Mouse (Mus musculus): ENCODE data around the gene Dock8.

Gene Dock8

DNA sequence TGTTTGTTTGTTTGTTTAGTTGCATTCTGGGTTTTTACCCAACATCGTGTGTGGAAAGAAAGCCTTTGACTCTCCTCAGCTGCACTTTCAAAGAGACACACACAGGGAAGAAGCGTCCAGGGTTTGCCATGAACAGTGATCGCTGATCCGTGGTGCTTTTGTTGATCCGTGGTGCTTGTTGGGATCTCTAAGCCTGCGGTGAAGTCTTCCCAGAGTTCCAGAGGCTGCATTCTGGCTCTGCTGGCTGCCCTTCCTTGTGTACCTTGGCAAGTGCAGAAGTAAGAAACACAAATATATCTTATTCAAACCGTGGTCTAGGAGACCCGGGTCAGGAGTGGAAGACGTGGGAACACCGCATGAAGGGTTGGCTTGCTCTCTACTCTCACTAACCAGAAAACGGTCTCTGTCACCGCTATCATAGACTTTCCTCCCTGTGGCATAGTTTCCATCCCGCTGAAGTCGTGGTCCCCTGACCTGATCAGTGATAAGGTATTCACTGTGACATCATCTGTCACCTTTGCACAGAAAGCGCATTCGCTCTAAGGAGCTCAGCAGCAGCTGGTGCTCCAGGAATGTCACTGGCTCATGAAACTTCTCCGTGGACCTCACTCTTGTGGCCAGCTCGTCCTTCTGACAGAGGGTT is 112.4 kb downstream of the Dock8 start:
- in situ Hi-C loops (cut with MboI, MseI): no loop called here

DNA sequence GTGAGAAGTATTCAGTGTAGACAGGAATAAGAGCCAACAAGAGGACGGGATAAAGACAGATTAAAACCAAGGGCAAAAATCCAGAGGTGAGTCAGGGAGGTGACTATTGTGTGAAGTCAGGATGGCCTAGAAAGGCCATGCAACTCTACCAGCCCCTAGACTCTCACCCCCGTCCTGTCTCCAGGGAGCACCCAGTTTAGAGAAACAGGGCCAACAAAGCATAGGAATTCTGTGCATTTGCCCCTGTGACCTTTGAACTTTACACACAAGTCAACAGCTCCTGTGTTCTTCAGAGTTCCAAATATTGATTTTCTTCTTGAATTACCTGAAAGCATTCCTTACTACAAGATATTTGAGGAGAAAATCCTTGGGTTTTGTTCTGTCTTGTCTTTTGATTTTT is 117.6 kb downstream of the Dock8 start:
- in situ Hi-C loops (cut with MboI, MseI): no loop called here

DNA sequence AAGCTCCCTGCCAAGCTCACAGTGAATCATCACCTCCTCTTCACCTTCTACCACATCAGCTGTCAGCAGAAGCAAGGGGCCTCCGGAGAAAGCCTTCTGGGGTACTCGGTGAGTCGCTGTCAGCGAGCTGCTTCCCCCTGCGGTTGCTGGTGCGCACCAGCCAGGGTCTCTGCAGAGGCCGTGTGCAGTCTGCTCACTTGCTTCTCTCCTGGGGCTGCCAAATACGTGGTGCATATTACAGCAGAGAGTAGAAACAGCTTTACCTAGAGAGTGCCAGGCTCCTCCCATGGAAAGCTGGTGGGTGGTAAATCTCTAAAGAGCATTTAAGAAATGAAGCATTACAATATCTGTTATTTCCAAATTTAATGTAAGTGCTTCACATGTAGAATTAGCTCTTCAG is 123.1 kb downstream of the Dock8 start:
- in situ Hi-C loops (cut with MboI, MseI): no loop called here

DNA sequence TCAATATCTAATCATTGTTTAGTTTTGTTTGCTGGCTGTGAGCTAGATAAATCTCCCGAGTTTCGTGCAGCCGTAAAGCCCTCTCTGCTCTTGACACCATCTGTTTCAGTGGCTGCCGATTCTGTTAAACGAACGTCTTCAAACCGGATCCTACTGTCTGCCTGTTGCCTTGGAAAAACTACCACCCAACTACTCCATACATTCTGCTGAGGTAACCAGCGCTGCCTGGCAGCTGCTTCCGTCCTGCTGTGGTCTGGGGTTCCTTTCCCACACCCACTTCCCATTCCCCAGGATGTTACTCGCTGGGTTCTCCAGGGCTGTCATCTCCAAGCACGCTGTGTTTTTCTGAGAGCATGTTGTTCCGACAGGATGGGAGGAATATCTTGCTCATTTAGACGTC is 123.7 kb downstream of the Dock8 start:
- in situ Hi-C loops (cut with MboI, MseI): no loop called here

DNA sequence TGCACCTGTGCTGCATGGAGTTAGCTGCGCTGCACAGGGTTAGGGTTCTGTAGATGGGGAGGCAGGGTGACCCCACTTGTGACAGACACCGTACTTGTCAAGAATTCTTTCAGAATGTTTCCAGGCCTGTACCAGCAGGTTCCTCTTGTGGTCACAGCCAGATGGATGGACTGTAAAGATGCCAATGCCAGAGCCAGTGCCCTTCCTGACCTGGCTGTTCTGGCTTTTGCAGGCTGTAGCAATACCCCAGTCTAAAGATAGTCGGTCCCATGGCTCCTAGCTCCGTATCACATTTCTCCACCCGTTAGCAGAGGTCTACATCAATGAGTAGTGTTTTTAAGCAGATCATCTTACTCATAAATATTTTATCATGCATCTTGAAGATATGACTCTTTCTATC is 124.1 kb downstream of the Dock8 start:
- in situ Hi-C loops (cut with MboI, MseI): no loop called here

DNA sequence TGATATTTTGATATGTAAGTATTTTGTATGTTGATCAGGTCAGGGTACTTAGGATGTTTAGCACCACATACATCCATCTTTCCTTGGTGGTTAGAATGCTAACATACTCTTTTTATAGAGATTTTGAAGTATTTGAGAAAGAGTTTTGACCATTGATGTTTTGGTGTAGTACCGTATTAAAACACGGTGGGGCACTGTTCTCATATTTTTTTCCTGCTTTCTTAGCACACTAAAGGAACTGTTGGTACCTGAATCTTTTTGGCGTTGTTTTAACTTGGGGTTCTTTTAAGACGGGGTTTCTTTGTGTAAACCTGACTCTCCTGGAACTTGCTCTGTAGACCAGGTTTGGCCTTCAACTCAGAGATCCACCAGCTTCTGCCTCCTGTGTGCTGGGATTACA is 133.0 kb downstream of the Dock8 start:
- in situ Hi-C loops (cut with MboI, MseI): no loop called here

DNA sequence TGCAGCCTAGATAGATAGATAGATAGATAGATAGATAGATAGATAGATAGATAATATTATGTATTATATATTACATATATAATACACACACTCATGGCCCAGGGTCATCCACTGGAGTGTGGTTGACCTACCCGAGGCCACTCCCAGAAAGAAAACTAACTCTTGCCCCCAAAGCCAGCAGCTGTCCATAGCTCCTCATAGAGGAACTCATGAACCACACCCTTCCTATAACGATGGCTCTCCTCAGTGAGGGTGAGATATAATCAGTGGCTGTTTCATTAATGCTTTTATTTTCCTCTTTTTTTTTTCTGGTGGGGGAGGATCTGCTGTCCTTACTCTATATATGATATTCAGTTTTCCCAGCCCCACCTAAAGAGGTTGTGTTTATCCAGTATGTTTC is 134.6 kb downstream of the Dock8 start:
- in situ Hi-C loops (cut with MboI, MseI): no loop called here

DNA sequence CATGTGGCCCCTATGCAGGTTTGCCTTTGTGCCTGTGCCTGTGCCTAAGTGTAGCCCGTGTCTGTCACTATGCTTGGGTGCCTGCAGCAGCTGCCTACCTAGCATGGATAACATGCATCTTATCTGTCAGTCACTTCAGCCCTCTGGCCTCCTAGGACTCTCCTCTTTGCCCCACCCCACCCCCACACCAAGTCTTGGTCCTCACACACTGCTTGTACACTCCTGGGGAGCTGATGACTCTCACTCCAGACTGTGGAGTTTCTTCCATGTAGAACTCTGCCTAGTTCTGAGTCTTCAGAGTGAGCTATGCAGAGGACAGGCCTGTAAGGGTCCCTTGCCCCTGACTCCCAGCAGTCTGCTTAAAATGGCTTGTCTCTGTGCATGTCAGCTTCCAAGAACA is 136.8 kb downstream of the Dock8 start:
- in situ Hi-C loops (cut with MboI, MseI): no loop called here

DNA sequence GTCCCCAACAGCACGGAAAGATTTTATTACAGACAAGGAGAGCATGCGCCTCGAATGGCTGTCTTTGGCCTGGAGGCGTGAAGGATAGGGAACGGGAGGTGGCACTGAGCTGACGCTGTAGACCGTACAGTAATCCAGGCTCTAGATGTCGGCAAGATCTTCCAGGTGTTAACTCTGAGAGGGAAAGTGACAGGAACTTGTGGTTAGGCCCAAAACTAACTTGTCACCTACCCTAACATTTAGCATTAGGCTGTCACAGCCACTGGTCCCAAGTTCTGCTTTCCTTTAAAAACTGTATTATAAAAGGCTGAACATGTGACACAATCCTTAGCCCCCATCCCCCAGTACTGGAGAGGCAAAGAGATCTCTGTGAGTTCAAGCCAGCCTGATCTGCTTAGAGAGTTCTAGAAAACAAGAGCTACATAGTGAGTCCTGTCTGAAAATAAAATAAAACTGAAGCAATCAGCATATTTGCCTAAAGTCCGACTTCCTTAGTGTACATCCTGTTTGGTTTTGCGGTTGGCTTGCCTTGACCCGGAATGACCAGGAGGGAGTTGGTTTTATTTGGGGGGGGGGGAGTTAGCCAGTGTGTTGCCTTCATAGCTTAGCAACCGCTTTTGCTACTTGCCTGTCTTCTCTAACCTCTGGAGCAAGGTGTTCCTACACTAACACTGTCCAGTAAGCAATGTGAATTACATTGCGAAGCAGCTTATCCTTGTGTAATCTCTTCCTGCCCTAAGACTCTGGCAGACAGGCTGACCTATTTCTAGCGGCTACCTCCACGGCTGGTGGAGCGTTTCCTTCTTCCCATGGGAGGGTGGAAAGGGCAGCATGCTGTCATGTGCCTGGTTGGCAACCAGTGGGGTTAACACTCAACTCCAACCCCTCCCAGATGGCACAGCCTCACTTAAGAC is 138.8 kb downstream of the Dock8 start:
- in situ Hi-C loops (cut with MboI, MseI): no loop called here

DNA sequence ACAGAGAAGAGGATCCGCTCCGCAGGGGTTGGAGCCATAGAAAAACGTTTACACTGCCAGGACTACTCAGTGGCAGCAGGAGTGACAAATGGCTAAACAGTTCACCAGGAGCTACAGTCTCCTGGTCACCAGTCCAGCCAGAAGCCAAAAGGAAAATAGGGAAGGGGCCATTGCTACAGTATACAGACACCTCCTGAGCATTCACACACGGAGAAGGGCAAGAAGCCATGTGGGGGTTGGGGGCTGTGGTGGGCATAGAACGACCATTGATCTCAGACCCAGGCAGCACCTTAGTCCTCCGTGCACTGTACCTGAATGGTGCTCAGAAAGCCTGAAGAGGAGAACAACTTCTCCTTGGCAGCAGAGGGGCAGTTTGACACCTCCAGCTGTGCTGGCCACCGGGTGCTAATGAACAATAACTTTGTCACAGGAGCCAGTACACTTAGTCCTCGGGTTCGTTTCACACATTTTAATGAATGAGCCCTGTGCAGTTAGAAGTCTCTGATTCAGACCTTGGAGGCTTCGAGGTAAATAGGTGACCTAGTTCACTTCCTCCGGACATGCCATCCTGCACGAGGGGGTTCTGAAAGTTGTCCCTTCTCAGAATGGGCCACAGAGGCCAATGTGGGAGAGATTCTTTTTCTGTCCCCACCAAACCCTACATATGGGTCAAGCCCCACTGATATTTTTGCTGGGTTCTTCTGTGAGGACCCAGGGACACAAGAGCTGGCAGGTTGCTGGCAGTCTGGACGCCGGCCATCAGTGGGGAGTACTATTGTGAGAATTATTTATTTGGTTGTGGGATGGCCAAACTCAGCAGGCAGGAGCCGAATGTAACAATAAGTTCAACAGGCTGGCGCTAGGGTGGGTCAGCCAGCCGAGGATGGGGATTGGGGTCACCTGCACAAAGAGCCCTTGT is 145.0 kb downstream of the Dock8 start:
- in situ Hi-C loops (cut with MboI, MseI): loop anchor here (5.0 kb wide), 1 partner anchor 33 kb away; no protein-coding TSS in a partner anchor

DNA sequence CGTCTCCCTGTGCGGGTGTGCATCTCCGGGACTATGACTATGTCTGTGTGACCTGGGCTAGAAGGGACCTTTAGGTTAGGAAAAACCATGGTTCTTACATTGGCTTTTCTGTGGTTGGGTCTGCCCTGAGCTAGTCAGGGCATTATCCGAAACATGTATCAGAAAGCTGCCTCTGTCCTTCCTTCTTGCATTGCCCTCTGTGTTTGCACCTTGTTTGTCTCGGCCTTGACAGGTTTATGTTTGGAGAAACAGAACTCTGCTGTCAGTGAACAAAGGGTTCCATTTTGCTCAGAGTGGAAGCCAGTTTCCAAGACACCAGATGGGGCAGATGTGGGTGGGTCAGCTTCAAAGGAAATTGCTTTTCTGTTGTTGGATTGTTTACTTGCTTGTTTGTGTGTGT is 145.8 kb downstream of the Dock8 start:
- in situ Hi-C loops (cut with MboI, MseI): no loop called here

DNA sequence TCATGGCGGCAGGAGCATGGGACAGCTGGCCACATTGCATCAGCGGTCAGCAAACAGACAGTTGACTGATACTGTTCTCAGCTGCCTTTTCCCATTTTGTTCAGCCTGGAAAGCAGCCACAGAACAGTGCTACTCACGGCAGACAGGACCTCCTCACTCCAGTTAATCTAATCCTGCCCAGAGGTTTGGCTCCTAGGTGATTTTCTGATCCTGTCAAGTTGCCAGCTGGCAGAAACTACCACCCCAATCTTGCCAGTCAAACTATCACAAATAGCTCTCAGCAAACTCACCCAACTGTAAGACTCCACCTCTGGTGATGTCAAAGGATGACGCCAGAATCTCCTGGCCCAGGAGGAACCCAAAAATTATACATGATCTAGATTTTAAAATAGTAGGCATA is 146.8 kb downstream of the Dock8 start:
- in situ Hi-C loops (cut with MboI, MseI): no loop called here

DNA sequence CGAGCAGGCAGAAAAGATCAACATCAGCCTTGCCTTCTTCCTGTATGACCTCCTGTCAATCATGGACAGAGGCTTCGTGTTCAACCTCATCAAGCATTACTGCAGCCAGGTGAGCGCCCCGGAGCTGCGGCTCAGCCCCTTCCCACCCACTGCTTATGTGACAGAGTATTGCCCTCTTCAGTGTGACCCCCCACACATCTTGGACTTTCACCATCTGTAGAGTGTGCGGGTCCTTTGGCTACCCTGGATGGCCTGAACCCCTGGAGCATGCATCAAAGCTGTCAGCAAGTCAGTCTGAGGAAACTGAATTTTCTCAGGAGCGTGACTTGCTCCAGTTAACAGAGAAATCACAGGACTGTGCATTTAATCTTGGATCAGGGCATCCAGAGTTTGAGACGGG is 150.5 kb downstream of the Dock8 start:
- in situ Hi-C loops (cut with MboI, MseI): no loop called here

DNA sequence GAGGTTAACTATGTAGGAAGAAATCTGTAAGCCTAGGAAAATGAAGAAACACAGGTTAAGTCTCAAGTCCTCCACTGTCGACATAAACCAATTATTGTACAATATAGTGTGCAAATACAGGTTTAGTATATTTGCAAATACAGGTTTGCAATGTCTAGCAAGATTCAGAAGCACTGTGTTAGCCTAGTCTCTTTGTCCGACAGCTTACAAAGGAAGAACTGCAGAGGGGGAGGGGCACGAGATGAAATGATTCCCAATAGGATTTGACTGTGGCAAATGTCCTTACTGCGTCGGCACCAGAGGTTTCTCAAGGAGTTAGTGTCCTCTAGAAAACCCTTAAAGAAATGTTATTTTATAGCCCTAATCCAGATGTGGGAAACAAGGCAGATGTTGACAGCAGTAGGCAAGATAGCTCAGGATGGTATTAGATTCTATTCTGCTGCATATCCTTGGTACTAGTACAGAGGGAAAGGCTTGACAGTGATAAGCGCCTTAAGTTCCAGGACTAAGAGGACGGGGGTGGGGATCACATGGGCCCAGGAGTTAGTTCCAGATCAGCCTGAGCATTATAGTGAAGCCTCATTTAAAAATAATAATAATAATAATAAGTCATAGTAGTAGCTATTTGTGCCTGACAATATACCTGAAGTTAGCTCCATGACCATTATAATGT is 155.3 kb downstream of the Dock8 start:
- in situ Hi-C loops (cut with MboI, MseI): no loop called here

DNA sequence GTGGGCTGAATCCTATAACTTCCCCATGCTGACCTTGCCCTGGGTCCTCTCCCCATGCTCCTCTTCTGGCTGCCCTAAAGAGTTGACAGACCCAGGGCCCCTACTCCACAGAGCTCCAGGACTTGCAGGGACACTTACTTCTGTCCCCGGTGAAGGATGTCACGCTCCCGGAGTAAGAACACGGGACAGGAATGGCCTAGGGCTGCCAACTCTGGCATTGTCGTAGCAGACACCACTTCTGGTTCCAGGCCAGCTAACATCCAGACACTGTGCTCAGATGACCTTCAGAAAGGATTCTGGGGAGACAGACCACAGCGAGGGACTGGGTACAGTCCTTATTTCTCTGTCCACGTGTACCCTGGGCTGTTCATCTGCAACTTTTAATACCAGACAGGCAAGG is 155.9 kb downstream of the Dock8 start:
- in situ Hi-C loops (cut with MboI, MseI): no loop called here

DNA sequence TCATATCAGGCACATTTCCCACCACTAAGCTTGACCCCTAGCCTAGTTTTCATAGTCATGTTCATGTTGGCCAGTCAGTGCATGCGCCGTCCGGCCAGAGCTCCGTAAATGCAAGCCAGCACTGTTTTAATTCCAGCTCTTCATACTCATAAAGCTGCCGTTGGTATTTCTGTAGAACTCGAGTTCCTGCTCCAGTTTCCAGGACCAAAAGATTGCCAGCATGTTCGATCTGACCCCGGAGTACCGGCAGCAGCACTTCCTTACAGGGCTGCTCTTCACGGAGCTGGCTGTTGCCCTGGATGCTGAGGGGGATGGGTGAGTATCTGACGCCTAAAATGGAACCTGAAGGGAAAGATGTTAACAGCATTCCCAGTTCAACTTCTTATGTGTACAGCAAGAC is 156.4 kb downstream of the Dock8 start:
- in situ Hi-C loops (cut with MboI, MseI): no loop called here

DNA sequence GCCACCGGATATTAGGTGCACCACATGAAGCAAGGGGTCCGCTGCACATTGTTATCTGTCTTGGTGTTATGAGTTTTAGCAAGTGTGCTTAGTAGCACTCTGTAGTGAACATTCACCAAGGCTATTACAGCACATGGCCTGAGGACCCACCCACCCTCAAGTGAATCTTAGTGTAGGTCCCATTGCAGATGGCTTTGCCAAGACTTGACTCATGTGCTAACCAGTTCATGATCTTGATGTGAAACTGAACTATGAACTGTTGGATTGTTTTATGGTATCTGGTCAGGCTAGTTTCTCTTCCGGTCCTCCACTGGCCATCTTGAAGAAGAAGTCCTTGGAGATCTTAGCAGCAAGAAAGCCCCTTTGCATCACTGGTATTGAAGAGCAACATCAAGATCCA is 162.9 kb downstream of the Dock8 start:
- in situ Hi-C loops (cut with MboI, MseI): no loop called here

DNA sequence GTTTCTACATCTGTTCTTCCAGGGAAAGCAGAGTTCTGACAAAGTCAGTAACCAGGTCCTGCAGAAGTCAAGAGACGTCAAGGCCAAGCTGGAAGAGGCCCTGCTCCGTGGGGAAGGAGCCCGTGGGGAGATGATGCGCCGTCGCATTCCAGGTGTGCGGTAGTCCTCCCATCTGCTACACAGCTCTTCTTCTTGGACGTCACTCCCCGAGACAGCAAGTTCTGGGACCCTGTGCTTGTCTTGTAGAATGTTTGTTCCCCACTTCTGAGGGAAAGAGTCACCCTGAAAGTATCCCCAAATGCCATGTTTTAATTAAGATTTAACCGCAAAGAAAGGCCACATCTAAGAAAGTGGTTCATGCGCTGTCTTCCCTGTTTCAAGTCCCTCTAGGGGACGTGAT is 164.1 kb downstream of the Dock8 start:
- in situ Hi-C loops (cut with MboI, MseI): no loop called here

DNA sequence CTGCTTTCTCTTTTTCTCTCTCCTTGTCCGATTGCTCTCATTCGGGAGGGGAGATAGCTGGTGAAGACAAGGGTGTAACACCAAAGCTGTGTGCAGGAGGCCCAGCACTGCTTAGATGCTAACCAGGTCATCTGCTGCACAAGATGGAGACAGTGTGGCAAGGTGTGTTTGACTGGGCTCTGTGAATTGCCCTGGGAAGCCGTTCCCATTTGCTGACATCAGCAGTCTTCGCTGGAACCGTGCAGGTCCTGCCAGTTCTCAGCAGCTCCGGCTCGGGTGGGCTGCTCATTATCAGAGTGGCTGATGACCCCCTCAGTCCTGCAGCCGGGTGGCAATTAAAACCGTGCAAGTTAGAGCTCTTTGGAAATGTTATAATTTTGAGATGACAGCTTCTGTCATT is 167.1 kb downstream of the Dock8 start:
- in situ Hi-C loops (cut with MboI, MseI): no loop called here

DNA sequence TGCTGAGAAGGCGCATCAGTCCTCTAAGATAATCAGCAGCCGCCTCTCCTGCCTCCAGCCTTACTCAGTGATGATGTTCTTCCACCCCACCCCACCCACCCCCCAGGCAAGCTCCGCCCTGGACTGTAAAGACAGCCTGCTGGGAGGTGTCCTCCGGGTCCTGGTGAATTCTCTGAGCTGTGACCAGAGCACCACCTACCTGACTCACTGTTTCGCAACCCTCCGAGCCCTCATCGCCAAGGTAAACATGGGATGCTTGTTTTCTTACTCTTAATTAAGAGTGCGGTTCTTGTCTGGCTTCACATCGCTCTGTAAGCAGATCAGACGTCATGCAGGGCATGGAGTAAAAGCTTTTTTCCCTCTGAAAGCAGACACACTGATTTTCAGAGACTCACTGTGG is 172.1 kb downstream of the Dock8 start:
- in situ Hi-C loops (cut with MboI, MseI): no loop called here

DNA sequence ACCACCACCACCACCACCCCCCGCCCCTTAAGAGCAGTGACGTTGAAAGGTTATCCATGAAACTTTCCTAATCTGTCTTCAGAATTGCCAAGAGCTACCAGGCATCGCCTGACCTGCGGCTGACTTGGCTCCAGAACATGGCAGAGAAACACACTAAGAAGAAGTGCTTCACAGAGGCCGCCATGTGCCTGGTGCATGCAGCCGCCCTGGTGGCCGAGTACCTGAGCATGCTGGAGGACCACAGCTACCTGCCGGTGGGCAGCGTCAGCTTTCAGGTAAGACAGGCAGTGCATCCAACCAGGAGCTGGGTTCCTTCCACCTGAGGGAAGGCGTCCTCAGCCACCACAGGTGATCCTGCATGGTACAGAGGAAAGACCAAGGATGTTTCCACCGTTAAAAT is 177.4 kb downstream of the Dock8 start:
- in situ Hi-C loops (cut with MboI, MseI): loop anchor here (5.0 kb wide), 1 partner anchor 34 kb away; no protein-coding TSS in a partner anchor

DNA sequence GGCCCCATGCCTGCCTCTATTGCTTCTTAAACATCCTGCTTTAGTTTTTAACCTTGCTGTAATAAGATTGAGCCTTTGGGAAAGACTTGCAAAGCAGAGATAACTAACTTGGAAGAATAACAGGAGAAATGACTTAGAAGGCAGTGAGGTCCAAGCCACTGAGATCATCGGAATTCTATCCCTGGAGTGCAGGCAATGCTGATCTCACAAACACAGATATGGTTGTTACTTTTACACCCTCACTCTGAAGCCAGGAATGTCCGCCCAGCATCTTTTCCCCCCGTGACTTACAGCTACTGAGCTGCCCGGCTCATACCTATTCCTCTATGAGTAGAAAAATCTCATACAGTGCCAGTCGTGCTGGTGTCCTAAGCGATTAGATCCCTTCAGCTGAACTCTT is 180.7 kb downstream of the Dock8 start:
- in situ Hi-C loops (cut with MboI, MseI): no loop called here
